Mouse (Mus musculus) hindbrain, embryonic 11.5 days (tissue): Measurements from ENCODE around the gene Gm20388. TPM values are rescaled to one million over a fixed set of nuclear protein-coding genes. Genes with fewer than 3 reads are reported as not detected.

Experiments used
- ATAC-seq: fragments of 200-750 bp; cut with Nextera tagmentation; 2 replicates; pipeline ENCODE4 v1.8.0; 2017; ENCODE audit warnings: mild to moderate bottlenecking, moderate TSS enrichment, moderate library complexity; ENCODE audit not compliant: low FRiP score
- DNase-seq: peaks from one replicate; pipeline ENCODE4 v3.0.0-alpha.2; 2015; ENCODE audit warnings: low spot score
- H3K27ac ChIP-seq: fragments of 300-500 bp; sonication (generic); 2 replicates; pipeline ENCODE4 v1.5.1; 2014; ENCODE audit warnings: mild to moderate bottlenecking, low read depth, low read length
- H3K27me3 ChIP-seq: fragments of 300-500 bp; sonication (generic); 2 replicates; pipeline ENCODE4 v1.6.1; 2014; ENCODE audit warnings: mild to moderate bottlenecking, low read length, moderate library complexity, mixed read lengths; ENCODE audit not compliant: control insufficient read depth, insufficient read depth
- H3K36me3 ChIP-seq: fragments of 300-500 bp; sonication (generic); 2 replicates; pipeline ENCODE4 v1.6.1; 2014; ENCODE audit warnings: mild to moderate bottlenecking, low read length, moderate library complexity, mixed read lengths; ENCODE audit not compliant: control insufficient read depth, insufficient read depth
- H3K4me1 ChIP-seq: fragments of 300-500 bp; sonication (generic); replicated peaks from 2 replicates; pipeline ENCODE4 v1.6.1; 2014; ENCODE audit warnings: low read length, mixed read lengths; ENCODE audit not compliant: control insufficient read depth, insufficient read depth
- H3K4me2 ChIP-seq: fragments of 300-500 bp; sonication (generic); replicated peaks from 2 replicates; pipeline ENCODE4 v1.6.1; 2014; ENCODE audit warnings: mild to moderate bottlenecking, low read depth, low read length
- H3K4me3 ChIP-seq: fragments of 300-500 bp; sonication (generic); 2 replicates; pipeline ENCODE4 v1.5.1; 2014; ENCODE audit warnings: low read depth, low read length
- H3K9ac ChIP-seq: fragments of 300-500 bp; sonication (generic); 2 replicates; pipeline ENCODE4 v1.6.1; 2014; ENCODE audit warnings: low read depth, low read length
- H3K9me3 ChIP-seq: fragments of 300-500 bp; sonication (generic); 2 replicates; pipeline ENCODE4 v1.6.1; 2016; ENCODE audit warnings: low read length; ENCODE audit not compliant: control insufficient read depth
- WGBS: fragments of 180-500 bp; shearing (Covaris S2); extraction: QIAGEN DNeasy Blood & Tissue Kit; methylation state at CpG from one replicate; pipeline ENCODE4 v1.1.7; 2014; 5-methylcytosine and 5-hydroxymethylcytosine counted together
- polyA plus RNA-seq: library from polyadenylated mRNA; unstranded; fragments of >200 nt; fragmentation: Nextera tagmentation; extraction: Ambion mirVana; gene quantifications from 2 replicates; pipeline ENCODE4 v1.2.1, GENCODE M21; 2014

The Gm20388 gene
- polyA plus RNA-seq, 1 experiment from 2014 or later = 11.8 TPM

DNA sequence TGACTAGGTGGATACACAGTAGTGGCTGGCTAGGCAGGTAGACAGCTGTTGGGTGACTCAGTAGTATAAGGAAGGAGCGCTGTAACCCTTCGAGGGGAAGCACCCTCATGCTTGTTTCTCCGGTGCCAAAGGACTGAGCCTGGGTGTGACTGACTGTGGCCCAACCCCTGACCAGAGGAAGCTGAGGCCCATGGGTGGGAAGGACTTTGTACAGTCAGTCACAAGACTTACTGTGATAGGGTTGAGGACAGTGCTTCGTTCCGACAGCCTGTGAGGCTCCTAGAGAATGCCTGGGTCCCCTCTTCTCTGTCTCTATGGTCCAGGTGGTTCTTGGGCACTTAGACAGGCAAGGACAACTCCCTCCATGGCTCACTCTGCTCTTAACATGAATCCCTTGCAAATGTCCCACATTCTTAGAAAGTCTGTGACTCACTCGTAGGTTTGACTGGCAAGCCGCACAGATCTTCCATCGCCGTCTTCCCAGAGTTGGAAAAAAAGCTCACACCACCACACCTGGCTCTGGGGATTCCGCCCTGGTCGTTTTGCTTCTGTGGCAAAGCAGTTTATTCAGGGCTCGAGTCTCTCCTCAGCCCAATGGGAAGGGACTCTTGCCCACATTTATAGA lies 495.5 kb downstream of the Gm20388 start:
- Histone ChIP-seq H3K9me3 (no peaks in the 10 kb centered on the region), H3K9ac (no peak overlapping the region), H3K27me3 (no peaks in the 10 kb centered on the region), H3K4me1 (peaks cover 41% of the 10 kb centered on the region), H3K4me3 (no peak overlapping the region), H3K4me2 (no peak overlapping the region), H3K36me3 (no peaks in the 10 kb centered on the region), H3K27ac (no peak overlapping the region)
- DNase-seq = no peak
- 93% methylated on average over 12 of the region's 12 CpGs for WGBS
- ATAC-seq = no peak

GRCm38 (mm10) chr8:120407701-120408240 lies 497.1 kb downstream of the Gm20388 start:
- ATAC-seq = peak; percentile 82
- DNase-seq = peak; percentile 90
- no peak overlapping the region for H3K4me3 ChIP-seq
- H3K27ac ChIP-seq = peak overlapping the region; percentile 83
- H3K36me3 ChIP-seq = no peaks in the 10 kb centered on the region
- WGBS = 7% methylated on average over 9 of the region's 9 CpGs
- H3K27me3 ChIP-seq = no peaks in the 10 kb centered on the region
- peaks cover 48% of the 10 kb centered on the region for H3K4me1 ChIP-seq
- no peaks in the 10 kb centered on the region for H3K9me3 ChIP-seq
- no peak overlapping the region for H3K4me2 ChIP-seq
- no peak overlapping the region for H3K9ac ChIP-seq

- no peak overlapping the region for H3K4me2 ChIP-seq
- no peaks in the 10 kb centered on the region for H3K27me3 ChIP-seq
- no peaks in the 10 kb centered on the region for H3K9me3 ChIP-seq
- no peak overlapping the region for H3K4me3 ChIP-seq
- WGBS = 22% methylated on average over 14 of the region's 14 CpGs
- peaks cover 48% of the 10 kb centered on the region for H3K4me1 ChIP-seq
- no peaks in the 10 kb centered on the region for H3K36me3 ChIP-seq
- peak overlapping the region; percentile 83 for H3K27ac ChIP-seq
- no peak overlapping the region for H3K9ac ChIP-seq
- DNase-seq (no peak), ATAC-seq (peak; percentile 13)
Observed at GRCm38 (mm10) chr8:120408241-120409215, 497.9 kb downstream of the Gm20388 start.

- H3K4me1 ChIP-seq = peaks cover 48% of the 10 kb centered on the region
- no peaks in the 10 kb centered on the region for H3K9me3 ChIP-seq
- H3K27me3 ChIP-seq = no peaks in the 10 kb centered on the region
- 0 out of 2 replicates have a peak, but pooled peaks have one; percentile 3 for ATAC-seq
- peak overlapping the region; percentile 83 for H3K27ac ChIP-seq
- no peak overlapping the region for H3K4me2 ChIP-seq
- H3K36me3 ChIP-seq = no peaks in the 10 kb centered on the region
- H3K4me3 ChIP-seq = no peak overlapping the region
- peak; percentile 46 for DNase-seq
- no peak overlapping the region for H3K9ac ChIP-seq
- WGBS = 16% methylated on average over 11 of the region's 11 CpGs
Observed at GRCm38 (mm10) chr8:120409371-120410013, 498.9 kb downstream of the Gm20388 start.

DNA sequence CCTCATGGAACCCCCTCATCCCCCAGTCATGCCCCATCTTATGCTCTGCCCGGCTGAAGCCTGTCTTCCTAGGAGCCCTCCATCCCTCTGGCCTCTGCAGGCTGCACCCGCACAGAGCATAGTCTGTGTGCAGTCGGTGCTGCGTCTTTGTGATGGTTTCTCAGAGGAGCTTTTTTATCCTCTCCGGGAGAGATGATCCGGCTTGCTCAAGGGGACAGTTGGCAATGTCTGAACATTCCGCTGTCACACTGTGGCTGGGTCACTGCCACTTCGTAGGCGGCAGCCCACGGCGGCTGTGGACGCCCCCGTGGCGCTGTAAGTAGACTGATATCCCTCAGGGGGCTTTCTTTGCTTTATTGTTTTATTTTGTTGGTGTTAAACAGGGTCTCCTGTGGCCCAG lies 500.4 kb downstream of the Gm20388 start:
- no peak overlapping the region for H3K4me2 ChIP-seq
- no peaks in the 10 kb centered on the region for H3K36me3 ChIP-seq
- no peaks in the 10 kb centered on the region for H3K9me3 ChIP-seq
- 0 out of 2 replicates have a peak overlapping the region, but pooled peaks have one; percentile 49 for H3K27ac ChIP-seq
- peaks cover 54% of the 10 kb centered on the region for H3K4me1 ChIP-seq
- ATAC-seq (no peak), DNase-seq (no peak)
- H3K4me3 ChIP-seq = no peak overlapping the region
- H3K9ac ChIP-seq = peak overlapping the region; percentile 37; the same call in 1 of the 2 replicates
- WGBS = 63% methylated on average over 14 of the region's 14 CpGs
- H3K27me3 ChIP-seq = no peaks in the 10 kb centered on the region

DNA sequence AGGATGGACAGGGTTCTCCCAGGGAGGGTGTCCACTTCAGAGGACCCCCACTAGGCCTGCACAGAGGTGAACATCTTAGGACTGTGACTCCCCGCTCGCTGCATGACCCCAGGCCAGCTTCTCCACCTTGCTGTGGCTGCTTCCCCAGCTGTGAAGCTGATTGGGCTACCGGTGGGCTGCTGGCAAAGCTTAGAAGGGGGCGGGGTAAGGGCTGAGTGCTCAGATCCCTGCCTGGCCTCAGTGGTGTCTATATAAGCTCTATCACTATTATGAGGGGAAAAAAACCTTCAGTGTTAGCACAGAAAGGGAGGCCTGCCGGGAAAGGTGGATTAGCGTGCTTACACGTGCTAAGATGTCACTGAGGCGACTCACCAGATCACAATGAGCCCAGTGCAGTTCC lies 501.2 kb downstream of the Gm20388 start:
- Histone ChIP-seq H3K4me3 (no peak overlapping the region), H3K36me3 (no peaks in the 10 kb centered on the region), H3K4me1 (peaks cover 58% of the 10 kb centered on the region), H3K9ac (no peak overlapping the region), H3K4me2 (no peak overlapping the region), H3K27ac (peak overlapping the region; percentile 49; the same call in 1 of the 2 replicates), H3K9me3 (no peaks in the 10 kb centered on the region), H3K27me3 (no peaks in the 10 kb centered on the region)
- no peak for DNase-seq
- ATAC-seq = no peak
- 46% methylated on average over 8 of the region's 8 CpGs for WGBS

DNA sequence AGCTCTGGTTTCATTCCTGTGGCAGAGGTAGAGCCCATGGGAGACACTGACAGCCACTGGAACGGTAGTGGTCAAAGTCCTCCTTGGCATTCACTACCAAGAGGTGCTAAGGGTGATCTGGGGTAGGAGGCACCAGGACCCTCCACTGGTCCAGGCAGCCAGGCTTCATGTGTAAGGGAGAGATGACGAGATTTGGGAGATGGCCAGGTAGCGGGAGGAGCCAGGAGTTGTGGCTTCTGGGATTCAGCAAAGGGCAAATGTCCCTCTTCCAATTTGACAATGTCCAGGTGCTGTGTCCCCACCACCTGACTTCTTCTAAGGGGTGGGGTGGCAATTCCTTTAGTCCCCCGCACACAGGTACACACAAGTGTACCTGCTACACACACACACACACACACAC lies 501.7 kb downstream of the Gm20388 start:
- H3K9ac ChIP-seq = no peak overlapping the region
- 89% methylated on average over 4 of the region's 4 CpGs for WGBS
- H3K27me3 ChIP-seq = no peaks in the 10 kb centered on the region
- H3K4me1 ChIP-seq = peaks cover 59% of the 10 kb centered on the region
- no peak overlapping the region for H3K4me3 ChIP-seq
- H3K27ac ChIP-seq = peak overlapping the region; percentile 67; the same call in 1 of the 2 replicates
- H3K4me2 ChIP-seq = no peak overlapping the region; the same call in 1 of the 2 replicates
- DNase-seq = no peak
- H3K36me3 ChIP-seq = no peaks in the 10 kb centered on the region
- no peaks in the 10 kb centered on the region for H3K9me3 ChIP-seq
- no peak for ATAC-seq

- Histone ChIP-seq H3K36me3 (no peaks in the 10 kb centered on the region), H3K27me3 (no peaks in the 10 kb centered on the region), H3K9me3 (no peaks in the 10 kb centered on the region), H3K4me1 (peaks cover 60% of the 10 kb centered on the region), H3K27ac (peak overlapping the region; percentile 67), H3K4me3 (no peak overlapping the region), H3K9ac (no peak overlapping the region), H3K4me2 (no peak overlapping the region; the same call in 1 of the 2 replicates)
- DNase-seq (no peak), ATAC-seq (no peak)
- 66% methylated on average over 29 of the region's 29 CpGs for WGBS
Observed at GRCm38 (mm10) chr8:120412911-120413625, 502.4 kb downstream of the Gm20388 start.
